Mouse (Mus musculus) heart, adult 2 months (tissue): ENCODE measurements around the gene Akap6.

Experiments used
- CTCF ChIP-seq: fragments of 200-600 bp; IDR thresholded peaks from 2 replicates; pipeline ENCODE4 v1.8.1; 2022; ENCODE audit warnings: antibody characterized with exemption, mild to moderate bottlenecking, moderate library complexity
- EP300 ChIP-seq: fragments of 200-500 bp; IDR thresholded peaks from 2 replicates; pipeline ENCODE4 v1.6.1; 2011; ENCODE audit warnings: low read depth, low read length, control low read depth; ENCODE audit not compliant: insufficient read depth
- POLR2A ChIP-seq: fragments of 200-500 bp; IDR thresholded peaks from 2 replicates; pipeline ENCODE4 v1.6.1; 2011; ENCODE audit warnings: mild to moderate bottlenecking, low read depth, low read length, control low read depth; ENCODE audit not compliant: insufficient read depth

- TF ChIP-seq CTCF, result no peak
- no peak for TF ChIP-seq POLR2A
- no peak for TF ChIP-seq EP300
Measured at GRCm38 (mm10) chr12:53070907-53071306, 371.7 kb downstream of the Akap6 start.
